Mouse (Mus musculus) forebrain, embryonic 13.5 days (tissue): ENCODE data around the gene Utp11. TPM values are rescaled to one million over a fixed set of nuclear protein-coding genes. Genes with fewer than 3 reads are reported as not detected.

Experiments
- ATAC-seq: fragments of 200-750 bp; cut with Nextera tagmentation; 2 replicates; pipeline ENCODE4 v1.8.0; 2017
- H3K27ac ChIP-seq: fragments of 300-500 bp; sonication (generic); 2 replicates; pipeline ENCODE4 v1.5.1; 2015; ENCODE audit warnings: inconsistent platforms, mild to moderate bottlenecking, moderate library complexity
- H3K27me3 ChIP-seq: fragments of 300-500 bp; sonication (generic); 2 replicates; pipeline ENCODE4 v1.6.1; 2015; ENCODE audit warnings: mild to moderate bottlenecking, inconsistent platforms
- H3K36me3 ChIP-seq: fragments of 300-500 bp; sonication (generic); 2 replicates; pipeline ENCODE4 v1.6.1; 2015; ENCODE audit warnings: mild to moderate bottlenecking, inconsistent platforms; ENCODE audit not compliant: poor library complexity, severe bottlenecking
- H3K4me1 ChIP-seq: fragments of 300-500 bp; sonication (generic); 2 replicates; pipeline ENCODE4 v1.6.1; 2015; ENCODE audit warnings: inconsistent platforms
- H3K4me2 ChIP-seq: fragments of 300-500 bp; sonication (generic); 2 replicates; pipeline ENCODE4 v1.6.1; 2015; ENCODE audit warnings: inconsistent platforms, mild to moderate bottlenecking, moderate library complexity
- H3K4me3 ChIP-seq: fragments of 300-500 bp; sonication (generic); 2 replicates; pipeline ENCODE4 v1.5.1; 2015; ENCODE audit warnings: mild to moderate bottlenecking, inconsistent platforms
- H3K9ac ChIP-seq: fragments of 300-500 bp; sonication (generic); 2 replicates; pipeline ENCODE4 v1.6.1; 2015; ENCODE audit warnings: mild to moderate bottlenecking, inconsistent platforms
- H3K9me3 ChIP-seq: fragments of 300-500 bp; sonication (generic); replicated peaks from 2 replicates; pipeline ENCODE4 v1.6.1; 2016; ENCODE audit warnings: inconsistent platforms
- WGBS: fragments of 180-500 bp; shearing (Covaris S2); methylation state at CpG from one replicate; pipeline ENCODE4 v1.1.7; 2015; 5-methylcytosine and 5-hydroxymethylcytosine counted together
- polyA plus RNA-seq: library from polyadenylated mRNA; unstranded; fragments of >200 nt; fragmentation: Nextera tagmentation; extraction: Ambion mirVana; gene quantifications from 2 replicates; pipeline ENCODE4 v1.2.1, GENCODE M21; 2015

Utp11 gene
- polyA plus RNA-seq, 1 experiment from 2014 or later, result 59.1 TPM

DNA sequence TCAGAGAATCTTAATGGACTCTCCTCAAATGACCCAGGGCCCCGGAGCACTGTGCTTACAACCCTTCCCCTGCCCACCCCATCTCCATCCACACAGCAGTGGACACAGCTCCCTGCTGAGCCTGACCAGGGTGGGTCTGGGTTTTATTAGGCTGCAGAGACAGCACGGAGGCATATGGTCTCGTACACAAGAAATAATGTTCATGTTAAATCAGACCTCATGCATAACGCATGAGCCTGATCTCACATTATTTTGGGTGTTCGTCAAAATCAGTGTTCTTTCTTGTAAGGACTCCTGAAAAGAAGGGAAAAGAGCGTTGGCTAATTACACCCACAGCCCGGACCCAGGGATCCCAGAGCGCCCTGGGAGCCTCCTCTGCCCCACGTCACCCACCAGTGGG, 29.2 kb downstream of the Utp11 start:
- H3K4me3 ChIP-seq, result no peak overlapping the region
- peak overlapping the region; percentile 38 for H3K4me2 ChIP-seq
- H3K4me1 ChIP-seq, result peaks cover 65% of the 10 kb centered on the region
- no peaks in the 10 kb centered on the region for H3K9me3 ChIP-seq
- peak; percentile 70 for ATAC-seq
- H3K27ac ChIP-seq, result peak overlapping the region; percentile 76
- no peaks in the 10 kb centered on the region for H3K36me3 ChIP-seq
- H3K27me3 ChIP-seq, result peaks cover 89% of the 10 kb centered on the region
- 0 out of 2 replicates have a peak overlapping the region, but pooled peaks have one; percentile 43 for H3K9ac ChIP-seq
- WGBS, result 37% methylated on average over 9 of the region's 9 CpGs

DNA sequence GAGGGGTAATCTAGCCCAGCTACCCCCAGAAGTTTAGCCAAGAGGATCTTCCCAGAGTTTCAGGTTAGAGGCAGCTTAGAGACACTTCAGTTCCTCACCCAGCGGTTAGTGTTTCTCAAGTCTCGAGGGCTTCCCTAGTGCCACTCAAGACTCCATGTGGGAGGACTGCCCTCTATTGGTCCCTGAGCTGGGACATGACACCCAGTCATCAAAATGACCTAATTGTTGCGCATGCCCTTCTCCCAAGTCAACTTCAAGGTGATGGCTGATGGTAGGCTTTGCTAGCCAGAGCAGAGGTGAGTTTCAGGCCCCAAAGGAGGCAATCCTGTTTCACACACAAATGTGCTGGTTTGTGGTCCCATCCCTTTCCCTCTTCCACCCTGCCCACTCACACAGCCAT, 30.4 kb downstream of the Utp11 start:
- no peak overlapping the region for H3K27ac ChIP-seq
- ATAC-seq, result no peak
- 65% methylated on average over 3 of the region's 3 CpGs for WGBS
- H3K36me3 ChIP-seq, result no peaks in the 10 kb centered on the region
- H3K4me1 ChIP-seq, result peaks cover 70% of the 10 kb centered on the region
- H3K4me2 ChIP-seq, result no peak overlapping the region
- H3K9me3 ChIP-seq, result no peaks in the 10 kb centered on the region
- no peak overlapping the region for H3K4me3 ChIP-seq
- H3K27me3 ChIP-seq, result peaks cover 90% of the 10 kb centered on the region
- no peak overlapping the region for H3K9ac ChIP-seq

DNA sequence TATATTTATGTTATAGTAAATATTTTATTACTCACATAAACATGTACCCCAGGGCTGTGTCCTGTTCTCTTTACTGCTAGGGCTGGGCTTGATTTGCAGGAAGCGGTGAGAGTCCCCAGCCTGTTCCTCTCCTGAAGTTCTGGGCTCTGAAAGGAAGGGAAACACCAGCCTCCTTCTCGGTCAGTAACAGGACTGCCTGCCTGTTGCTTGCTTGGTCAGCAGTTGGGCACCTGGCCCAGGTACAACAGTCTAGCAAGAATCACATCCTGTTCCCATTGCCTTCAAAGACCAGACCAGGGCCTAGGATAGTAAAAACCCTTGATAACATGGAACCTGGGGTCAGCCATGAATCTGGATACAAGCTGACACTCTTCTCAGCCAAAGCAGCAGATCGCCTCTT, 32.8 kb downstream of the Utp11 start:
- H3K4me1 ChIP-seq, result peaks cover 76% of the 10 kb centered on the region
- peak overlapping the region; percentile 61 for H3K4me3 ChIP-seq
- 48% methylated on average over 3 of the region's 3 CpGs for WGBS
- H3K9me3 ChIP-seq, result no peaks in the 10 kb centered on the region
- no peaks in the 10 kb centered on the region for H3K36me3 ChIP-seq
- no peak for ATAC-seq
- no peak overlapping the region for H3K27ac ChIP-seq
- peaks cover 87% of the 10 kb centered on the region for H3K27me3 ChIP-seq
- H3K9ac ChIP-seq, result no peak overlapping the region
- peak overlapping the region; percentile 56 for H3K4me2 ChIP-seq

DNA sequence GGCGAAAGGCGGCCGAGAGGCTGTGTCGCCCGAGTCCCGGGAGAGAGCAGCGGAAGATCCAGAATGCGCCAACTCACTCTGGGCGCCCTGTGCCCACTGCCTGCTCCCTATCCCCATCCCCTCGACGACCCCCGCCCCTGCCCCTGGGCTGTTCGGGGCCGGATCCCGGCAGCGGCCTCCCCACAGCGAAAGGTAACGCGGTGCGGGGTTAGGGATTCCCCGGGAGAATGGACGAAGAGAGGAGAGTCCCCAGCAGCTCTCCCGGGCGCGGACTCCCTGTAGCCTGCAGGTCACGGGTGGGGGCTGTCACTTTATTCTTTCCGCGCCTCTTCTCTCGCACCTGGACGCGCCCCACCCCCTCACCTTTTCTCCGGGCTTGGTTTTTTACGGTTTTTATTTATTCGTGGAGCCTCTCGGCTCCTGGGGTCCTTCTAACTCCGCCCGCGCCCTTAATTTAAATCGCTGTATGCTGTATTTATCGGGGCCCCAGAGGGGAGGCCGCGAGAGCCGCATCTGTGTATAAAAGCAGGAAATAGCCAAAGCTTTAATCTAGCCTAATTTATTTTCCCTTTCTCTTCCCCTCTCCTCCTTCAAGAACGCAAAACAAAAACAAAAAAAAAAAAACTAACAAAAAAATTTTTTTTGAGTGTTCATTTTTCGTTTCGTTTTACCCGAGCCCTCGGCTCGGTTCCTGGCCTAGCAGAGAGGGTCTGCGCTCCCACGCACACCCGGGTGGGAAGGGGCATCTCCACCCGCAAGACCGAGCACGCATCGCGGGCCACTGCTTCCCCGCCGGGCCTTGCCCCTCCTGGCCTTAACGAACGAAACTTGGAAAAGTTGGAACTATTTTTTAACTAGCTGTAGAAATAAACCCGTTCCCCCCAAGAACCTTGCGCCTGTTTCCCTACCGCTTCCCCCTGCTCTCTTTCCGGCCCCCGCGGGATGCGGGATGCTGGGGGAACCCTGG, 33.9 kb downstream of the Utp11 start:
- peak overlapping the region; percentile 88 for H3K4me2 ChIP-seq
- 1% methylated on average over 65 of the region's 68 CpGs for WGBS
- peaks cover 87% of the 10 kb centered on the region for H3K27me3 ChIP-seq
- peak overlapping the region; percentile 61 for H3K4me3 ChIP-seq
- ATAC-seq, result no peak
- H3K27ac ChIP-seq, result no peak overlapping the region
- peak overlapping the region; percentile 72 for H3K9ac ChIP-seq
- no peaks in the 10 kb centered on the region for H3K9me3 ChIP-seq
- H3K4me1 ChIP-seq, result peaks cover 71% of the 10 kb centered on the region
- H3K36me3 ChIP-seq, result no peaks in the 10 kb centered on the region

DNA sequence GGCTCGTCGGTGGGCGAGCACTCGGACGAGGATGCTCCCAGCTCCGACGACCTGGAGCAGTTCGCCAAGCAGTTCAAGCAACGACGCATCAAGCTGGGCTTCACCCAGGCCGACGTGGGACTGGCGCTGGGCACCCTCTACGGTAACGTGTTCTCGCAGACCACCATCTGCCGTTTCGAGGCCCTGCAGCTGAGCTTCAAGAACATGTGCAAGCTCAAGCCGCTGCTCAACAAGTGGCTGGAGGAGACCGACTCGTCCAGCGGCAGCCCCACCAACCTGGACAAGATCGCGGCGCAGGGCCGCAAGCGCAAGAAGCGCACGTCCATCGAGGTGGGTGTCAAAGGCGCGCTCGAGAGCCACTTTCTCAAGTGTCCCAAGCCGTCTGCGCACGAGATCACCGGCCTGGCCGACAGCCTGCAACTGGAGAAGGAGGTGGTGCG, 35.0 kb downstream of the Utp11 start:
- Histone ChIP-seq H3K4me1 (peaks cover 61% of the 10 kb centered on the region), H3K4me3 (peak overlapping the region; percentile 61), H3K36me3 (no peaks in the 10 kb centered on the region), H3K9me3 (no peaks in the 10 kb centered on the region), H3K27ac (peak overlapping the region; percentile 63; the same call in 1 of the 2 replicates), H3K4me2 (peak overlapping the region; percentile 88), H3K27me3 (peaks cover 89% of the 10 kb centered on the region), H3K9ac (peak overlapping the region; percentile 72)
- WGBS, result under 1% methylated on average over 39 of the region's 39 CpGs
- 0 out of 2 replicates have a peak, but pooled peaks have one; percentile 0 for ATAC-seq

DNA sequence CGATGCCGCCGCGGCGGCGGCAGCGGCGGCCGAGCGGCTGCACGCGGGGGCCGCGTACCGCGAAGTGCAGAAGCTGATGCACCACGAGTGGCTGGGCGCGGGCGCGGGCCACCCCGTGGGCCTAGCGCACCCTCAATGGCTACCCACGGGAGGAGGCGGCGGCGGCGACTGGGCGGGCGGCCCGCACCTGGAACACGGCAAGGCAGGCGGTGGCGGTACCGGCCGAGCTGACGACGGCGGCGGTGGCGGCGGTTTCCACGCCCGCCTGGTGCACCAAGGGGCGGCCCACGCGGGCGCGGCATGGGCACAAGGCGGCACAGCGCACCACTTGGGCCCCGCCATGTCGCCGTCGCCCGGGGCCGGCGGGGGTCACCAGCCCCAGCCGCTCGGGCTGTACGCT, 35.6 kb downstream of the Utp11 start:
- peak overlapping the region; percentile 61 for H3K4me3 ChIP-seq
- H3K4me2 ChIP-seq, result peak overlapping the region; percentile 88
- WGBS, result under 1% methylated on average over 32 of the region's 61 CpGs
- no peaks in the 10 kb centered on the region for H3K9me3 ChIP-seq
- H3K27ac ChIP-seq, result peak overlapping the region; percentile 63
- peaks cover 61% of the 10 kb centered on the region for H3K4me1 ChIP-seq
- H3K27me3 ChIP-seq, result peaks cover 89% of the 10 kb centered on the region
- ATAC-seq, result no peak; the same call in 1 of the 2 replicates
- H3K36me3 ChIP-seq, result no peaks in the 10 kb centered on the region
- peak overlapping the region; percentile 72 for H3K9ac ChIP-seq

DNA sequence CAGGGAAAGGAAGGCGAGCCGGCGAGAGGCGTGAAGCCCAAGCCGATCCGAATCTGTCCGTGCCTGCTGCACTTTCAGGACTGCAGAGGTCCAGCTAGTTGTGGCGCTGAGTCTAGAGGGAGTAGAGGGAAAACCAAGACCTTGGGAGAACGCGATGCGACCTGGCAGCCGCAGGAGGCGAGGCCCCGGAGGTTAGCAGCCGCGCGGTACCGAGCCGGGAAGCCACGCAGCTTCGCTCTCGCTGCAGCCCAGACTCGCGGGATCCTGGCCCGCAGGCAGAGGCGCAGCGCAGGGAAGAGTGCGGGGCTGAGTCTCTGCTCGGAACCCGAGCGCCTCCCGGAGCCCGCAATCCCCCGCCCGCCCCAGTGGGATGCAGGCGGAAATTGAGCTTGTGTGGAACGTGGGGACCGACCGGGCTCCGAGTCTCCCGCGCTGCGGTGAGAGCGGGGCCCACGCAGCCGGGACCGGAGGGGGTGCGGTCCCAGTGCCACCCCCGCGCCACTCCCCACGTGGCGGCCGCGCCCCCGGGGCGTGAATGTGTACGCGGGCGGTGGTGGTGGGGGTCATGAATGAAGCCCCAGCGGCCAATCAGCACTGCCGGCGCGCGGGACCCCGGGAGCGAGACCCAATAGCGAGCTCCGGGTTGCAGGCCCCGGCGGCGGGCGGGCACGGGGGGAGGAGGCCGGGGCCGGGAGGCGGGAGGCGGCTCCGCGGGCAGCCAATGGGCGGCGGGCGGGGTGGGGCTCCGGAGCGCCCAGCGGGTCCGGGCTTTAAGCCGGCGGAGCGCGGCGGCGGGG, 36.3 kb downstream of the Utp11 start:
- ATAC-seq, result peak; percentile 95
- Histone ChIP-seq H3K4me1 (peaks cover 65% of the 10 kb centered on the region), H3K9me3 (no peaks in the 10 kb centered on the region), H3K36me3 (no peaks in the 10 kb centered on the region), H3K4me2 (peak overlapping the region; percentile 88), H3K27me3 (peaks cover 89% of the 10 kb centered on the region), H3K27ac (0 out of 2 replicates have a peak overlapping the region, but pooled peaks have one; percentile 25), H3K9ac (peak overlapping the region; percentile 72), H3K4me3 (peak overlapping the region; percentile 61)
- WGBS, result under 1% methylated on average over 82 of the region's 92 CpGs

DNA sequence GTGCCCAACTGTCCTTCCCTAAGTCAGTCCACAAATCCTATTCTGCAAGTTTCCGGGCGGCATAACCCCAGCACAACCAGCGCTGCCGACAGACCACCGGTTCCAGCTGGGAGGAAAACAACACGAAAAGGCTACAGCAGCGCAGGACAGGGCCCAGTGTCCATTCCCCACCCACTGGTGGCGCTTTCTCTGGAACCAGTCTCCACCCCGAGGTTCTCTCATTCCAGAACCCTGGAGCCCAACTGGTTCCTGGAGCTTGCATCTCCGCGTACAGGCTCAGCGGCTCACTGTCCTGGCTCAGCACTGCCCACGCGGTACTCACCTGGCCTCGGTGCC, 36.9 kb downstream of the Utp11 start, which contains the start of gene Pou3f1:
TSS of gene Pou3f1 (plus strand) at position 290 of the 336 bp plus-strand sequence.
- Histone ChIP-seq H3K4me3 (peak within 1 kb of the TSS; percentile 61), H3K36me3 (no peaks in the 10 kb centered on the region), H3K9ac (peak within 1 kb of the TSS; percentile 72), H3K27me3 (peaks cover 83% of the 10 kb centered on the region), H3K27ac (peak within 1 kb of the TSS; percentile 63), H3K4me2 (peak within 1 kb of the TSS; percentile 88), H3K4me1 (peaks cover 59% of the 10 kb centered on the region), H3K9me3 (no peaks in the 10 kb centered on the region)
- ATAC-seq, result no peak
- WGBS, result 1% methylated on average over 15 of the region's 15 CpGs

DNA sequence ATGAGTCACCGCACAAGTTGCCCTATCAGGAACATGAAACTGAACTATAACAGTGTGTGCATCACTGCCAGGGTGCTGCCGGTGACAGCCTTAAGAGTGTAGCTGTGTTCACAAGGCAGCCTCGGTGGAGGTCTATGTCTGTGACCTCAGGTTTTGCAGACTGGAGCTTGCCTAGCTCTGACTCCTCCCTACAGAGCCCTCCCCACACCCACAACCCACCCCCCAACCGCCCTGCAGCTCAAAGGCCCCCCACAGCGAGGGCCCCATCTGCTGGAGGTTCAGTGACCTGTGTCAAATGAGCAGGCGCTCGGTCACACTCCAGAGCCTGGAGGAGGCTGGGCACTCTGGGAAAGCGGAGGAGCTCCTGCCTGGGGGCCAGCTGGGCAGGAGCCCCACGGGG, 40.5 kb downstream of the Utp11 start:
- Histone ChIP-seq H3K27me3 (peaks cover 68% of the 10 kb centered on the region), H3K27ac (no peak overlapping the region), H3K9me3 (no peaks in the 10 kb centered on the region), H3K4me2 (peak overlapping the region; percentile 29), H3K4me3 (no peak overlapping the region), H3K9ac (0 out of 2 replicates have a peak overlapping the region, but pooled peaks have one; percentile 21), H3K4me1 (peaks cover 38% of the 10 kb centered on the region), H3K36me3 (no peaks in the 10 kb centered on the region)
- ATAC-seq, result no peak
- 3% methylated on average over 9 of the region's 9 CpGs for WGBS

DNA sequence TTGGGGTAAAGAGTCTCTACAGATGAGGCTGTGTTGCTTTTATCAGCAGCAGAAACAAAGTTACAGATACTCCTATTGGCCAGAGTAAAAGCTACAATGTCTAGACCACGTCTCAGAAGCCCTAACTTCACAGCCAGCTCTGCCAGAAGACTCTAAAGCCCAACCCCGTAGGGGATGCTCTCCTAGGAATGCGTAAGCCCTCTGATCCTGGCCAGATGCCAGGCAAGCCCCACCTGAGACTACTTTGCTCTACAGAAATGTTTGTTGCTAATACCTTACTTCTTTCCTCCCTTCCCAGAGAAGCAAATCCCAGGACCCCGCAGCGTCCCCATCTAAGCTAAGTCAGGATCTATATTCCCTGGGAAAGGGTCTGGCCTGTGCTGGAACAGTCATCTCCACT, 45.5 kb downstream of the Utp11 start:
- Histone ChIP-seq H3K4me1 (peaks cover 26% of the 10 kb centered on the region), H3K36me3 (no peaks in the 10 kb centered on the region), H3K4me3 (no peak overlapping the region), H3K27ac (no peak overlapping the region), H3K9me3 (no peaks in the 10 kb centered on the region), H3K27me3 (peaks cover 42% of the 10 kb centered on the region), H3K9ac (no peak overlapping the region), H3K4me2 (no peak overlapping the region)
- no peak for ATAC-seq
- WGBS, result 34% methylated on average over 5 of the region's 5 CpGs

DNA sequence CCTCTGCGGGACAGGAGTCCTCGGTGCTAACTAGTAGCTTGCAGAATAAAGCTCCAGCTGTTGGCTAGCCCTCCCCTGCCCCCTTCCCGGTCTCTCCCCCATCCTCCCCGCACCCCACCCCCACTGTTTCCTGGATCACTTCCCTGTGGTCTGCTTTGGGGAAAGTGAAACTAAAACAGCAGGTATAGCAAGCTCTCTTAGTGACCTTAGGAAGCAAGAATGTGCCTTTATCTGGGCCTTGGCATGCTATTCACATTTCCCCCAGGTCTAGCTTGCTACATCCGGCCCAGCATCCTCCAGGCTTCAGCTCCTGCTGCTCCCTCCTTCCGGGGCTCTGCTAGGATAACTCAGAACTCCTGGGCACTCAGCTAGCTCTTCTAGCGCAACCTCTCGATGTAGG, 46.8 kb downstream of the Utp11 start:
- no peaks in the 10 kb centered on the region for H3K36me3 ChIP-seq
- no peaks in the 10 kb centered on the region for H3K9me3 ChIP-seq
- H3K27me3 ChIP-seq, result peaks cover 38% of the 10 kb centered on the region
- no peak for ATAC-seq
- no peak overlapping the region for H3K4me3 ChIP-seq
- H3K4me2 ChIP-seq, result no peak overlapping the region
- whole genome bisulfite sequencing, result 31% methylated on average over 8 of the region's 8 CpGs
- H3K27ac ChIP-seq, result no peak overlapping the region
- H3K4me1 ChIP-seq, result peaks cover 17% of the 10 kb centered on the region
- no peak overlapping the region for H3K9ac ChIP-seq

DNA sequence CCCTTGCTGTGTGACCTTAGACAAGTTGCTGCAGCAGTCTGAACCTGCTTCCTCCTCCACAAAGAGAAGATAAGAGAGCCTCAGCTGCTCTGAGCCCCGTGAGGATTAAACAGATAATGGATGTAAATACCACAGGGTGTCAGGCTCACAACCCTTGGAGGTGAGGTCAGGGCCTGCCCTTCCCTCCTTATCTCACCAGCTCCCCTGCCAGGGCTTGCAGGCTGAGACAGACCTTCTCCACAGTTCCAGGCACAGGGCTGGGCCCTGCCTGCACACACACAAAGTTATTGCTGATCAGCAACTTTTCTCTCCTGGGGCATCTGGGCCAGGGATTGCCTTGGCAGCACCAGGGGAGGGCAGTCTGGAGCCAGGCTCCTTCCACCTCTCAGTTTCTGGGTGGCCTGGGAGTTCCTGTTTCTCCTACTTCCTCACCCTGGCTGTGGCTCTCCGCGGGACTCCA, 48.4 kb downstream of the Utp11 start:
- 27% methylated on average over 3 of the region's 3 CpGs for WGBS
- no peaks in the 10 kb centered on the region for H3K9me3 ChIP-seq
- no peak for ATAC-seq
- no peak overlapping the region for H3K27ac ChIP-seq
- H3K4me1 ChIP-seq, result peaks cover 17% of the 10 kb centered on the region
- no peak overlapping the region for H3K4me2 ChIP-seq
- H3K36me3 ChIP-seq, result no peaks in the 10 kb centered on the region
- H3K27me3 ChIP-seq, result peaks cover 36% of the 10 kb centered on the region
- H3K4me3 ChIP-seq, result no peak overlapping the region
- H3K9ac ChIP-seq, result no peak overlapping the region
